Mouse (Mus musculus): Measurements from ENCODE around the gene Gm7579.
"Not testable (repeated sequence)": the region's sequence is repeated elsewhere in the genome, so short reads cannot be mapped to it uniquely, and the experiment has no call there.

DNA sequence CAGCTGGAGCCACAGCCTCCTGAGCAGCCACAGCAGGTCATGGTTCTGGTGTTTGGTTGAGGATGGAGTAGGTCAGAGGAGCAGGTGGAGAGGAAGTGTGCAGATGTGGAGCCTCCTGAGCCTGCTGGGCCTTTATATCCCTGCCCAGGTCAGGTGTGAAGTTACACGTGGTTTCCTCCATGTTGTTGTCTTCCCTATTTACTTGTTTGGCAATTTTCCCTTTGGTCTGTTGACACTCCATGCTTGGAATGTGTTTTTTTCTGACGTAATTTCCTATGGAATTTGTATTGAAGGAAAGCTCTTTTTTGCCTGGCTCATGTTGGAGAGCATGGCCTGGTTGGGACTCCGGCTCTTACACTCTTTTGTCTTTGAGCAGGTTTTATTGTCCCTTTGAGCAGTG lies 18.2 kb downstream of the Gm7579 start, which contains the start of gene Krtap5-5:
- TF ChIP-seq POLR2A (IDR thresholded peaks at IDR 0.05; ENCODE audit: low read depth, low read length); CTCF (IDR thresholded peaks at IDR 0.05; ENCODE audit: borderline replicate concordance, insufficient read depth, low read length): not testable (repeated sequence)
